Mouse (Mus musculus): Measurements from ENCODE around the gene Vmn1r32. TPM values are rescaled to one million over a fixed set of nuclear protein-coding genes. Genes with fewer than 3 reads are reported as not detected.

The Vmn1r32 gene
- polyA plus RNA-seq (2017; shearing (Covaris generic)): not detected

DNA sequence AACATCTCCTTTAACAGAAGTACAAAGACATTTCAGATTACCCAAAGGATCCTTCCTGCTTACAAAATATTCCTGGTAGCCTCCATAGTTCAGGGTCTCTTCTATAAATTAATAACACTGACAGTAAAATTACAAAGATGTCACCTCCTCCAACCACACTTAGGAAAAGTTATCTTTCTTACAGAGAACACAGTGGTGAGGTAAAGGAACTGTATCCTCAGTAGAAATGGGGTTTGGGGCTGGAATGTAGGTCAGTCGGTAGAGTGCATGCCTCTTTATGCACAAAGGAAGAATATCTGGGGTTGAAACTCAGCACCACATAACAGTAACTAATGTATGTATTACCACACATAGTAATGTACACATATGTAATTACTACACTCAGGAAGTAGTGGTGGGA, at the start of gene Vmn1r32:
TSS of gene Vmn1r32 (minus strand) at position 101 of the 400 bp plus-strand sequence.

DNA sequence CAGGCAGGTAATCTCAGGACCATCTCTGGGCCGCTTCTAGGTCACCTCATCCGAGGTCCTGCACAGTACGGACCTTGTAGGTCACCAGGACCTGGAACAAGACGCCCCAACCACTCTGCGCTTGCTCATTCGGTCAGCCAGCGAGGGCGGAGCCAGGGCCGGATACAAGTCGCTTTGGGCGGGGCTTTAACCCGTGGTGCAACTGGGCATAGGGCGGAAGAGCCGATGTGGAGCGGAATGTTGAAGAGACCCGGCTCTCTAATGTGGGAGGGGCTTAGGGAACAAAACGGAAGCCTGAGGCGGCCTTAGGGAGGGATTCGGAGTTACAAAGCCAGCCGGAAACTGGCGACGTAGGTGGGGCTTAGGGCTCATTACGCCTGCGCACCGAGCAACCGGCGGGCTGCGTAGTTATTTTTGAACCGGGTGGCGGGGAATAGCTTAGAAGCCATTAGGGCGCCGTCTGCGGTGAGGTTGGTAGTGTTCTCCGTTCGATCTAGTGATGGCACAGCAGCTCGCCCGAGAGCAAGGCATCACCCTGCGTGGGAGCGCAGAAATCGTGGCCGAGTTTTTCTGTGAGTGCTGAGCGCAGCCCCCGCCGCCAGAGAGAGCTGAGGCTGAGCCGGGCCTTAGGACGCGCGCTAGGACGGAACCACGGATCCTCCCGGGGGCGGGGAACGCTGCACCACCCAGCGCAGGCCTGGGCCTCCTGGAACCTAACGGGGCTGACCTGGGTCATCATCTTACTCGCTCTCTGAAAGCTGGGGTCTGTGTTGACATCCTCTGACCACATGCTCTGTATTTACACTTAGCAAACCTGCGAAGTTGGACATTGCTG, 24.7 kb downstream of the Vmn1r32 start, which contains the start of gene Mad2l1:
TSS of gene Mad2l1 (plus strand) at position 363 of the 835 bp plus-strand sequence.

Other genes with a start within 250 kb of the Vmn1r32 start
- 10 to 100 TPM; 17.5 to 20.6 TPM for gene Mad2l1, start 24.7 kb downstream of the Vmn1r32 start, polyA plus RNA-seq (2017; shearing (Covaris generic))
- 1 to 10 TPM in 1 of 2 experiments, under 1 TPM in 1; 0.16 to 1.4 TPM for gene Vmn1r33, start 58.2 kb upstream of the Vmn1r32 start, polyA plus RNA-seq (2017; shearing (Covaris generic))
- not detected for gene Vmn1r34, start 83.8 kb upstream of the Vmn1r32 start, polyA plus RNA-seq (2017; shearing (Covaris generic))
- not detected for gene Vmn1r35, start 125.8 kb upstream of the Vmn1r32 start, polyA plus RNA-seq (2017; shearing (Covaris generic))
- not detected for gene Vmn1r36, start 159.1 kb upstream of the Vmn1r32 start, polyA plus RNA-seq (2017; shearing (Covaris generic))
- gene Vmn1r37, start 169.3 kb upstream of the Vmn1r32 start, polyA plus RNA-seq (2017; shearing (Covaris generic)): 1 to 10 TPM in 1 of 2 experiments, not detected in 1; 1.2 TPM
- under 1 TPM in 1 of 2 experiments, not detected in 1; 0.06 TPM for gene Vmn1r38, start 222.5 kb upstream of the Vmn1r32 start, polyA plus RNA-seq (2017; shearing (Covaris generic))